Mouse (Mus musculus) CH12.LX (cell line): Measurements from ENCODE around the gene S1pr4. TPM values are rescaled to one million over a fixed set of nuclear protein-coding genes. Genes with fewer than 3 reads are reported as not detected.

ENCODE experiments used
- DNase-seq: peaks from one replicate; pipeline ENCODE4 v3.0.0-alpha.2; 2013; ENCODE audit errors: extremely low read depth
- H3K27ac ChIP-seq: 2 replicates; pipeline ENCODE4 v1.5.1; 2012; ENCODE audit warnings: low read depth, mild to moderate bottlenecking, control low read depth, moderate library complexity; ENCODE audit not compliant: insufficient read depth
- H3K27me3 ChIP-seq: replicated peaks from 2 replicates; pipeline ENCODE3; 2012; ENCODE audit warnings: inconsistent platforms
- H3K36me3 ChIP-seq, 2 experiments: replicated peaks in 1 of 2; 2 replicates each; pipeline versions ENCODE3 to v1.6.1; 2012; ENCODE audit warnings: inconsistent platforms in 1 of 2, low read length in 1 of 2, mild to moderate bottlenecking in 1 of 2, mixed read lengths in 1 of 2, moderate library complexity in 1 of 2; ENCODE audit not compliant: control insufficient read depth in 1 of 2, insufficient read depth in 1 of 2
- H3K4me1 ChIP-seq, 2 experiments: 2 replicates each; pipeline ENCODE4 v1.6.1; 2012; ENCODE audit warnings: inconsistent platforms in 1 of 2, moderate library complexity in 1 of 2; ENCODE audit not compliant: insufficient read depth in 2 of 2, control insufficient read depth in 1 of 2
- H3K4me2 ChIP-seq: 2 replicates; pipeline ENCODE4 v1.6.1; 2012; ENCODE audit warnings: low read depth, mild to moderate bottlenecking, control low read depth; ENCODE audit not compliant: poor library complexity, insufficient read depth, severe bottlenecking
- H3K4me3 ChIP-seq, 3 experiments: fragments of 150-350 bp in 1 of 3; sonication (generic) in 1 of 3; replicated peaks in 1 of 3; 2 replicates each; pipeline versions ENCODE3 to v1.5.1; 2011 to 2012; ENCODE audit warnings: low read depth in 2 of 3, low read length in 2 of 3, mild to moderate bottlenecking in 2 of 3, moderate library complexity in 2 of 3, control low read depth in 1 of 3, improper control_type of control experiment in 1 of 3, inconsistent platforms in 1 of 3, mixed read lengths in 1 of 3; ENCODE audit not compliant: poor library complexity in 1 of 3
- H3K79me2 ChIP-seq: replicated peaks from 2 replicates; pipeline ENCODE4 v1.6.1; 2012; ENCODE audit warnings: mild to moderate bottlenecking, moderate library complexity; ENCODE audit not compliant: control insufficient read depth, poor library complexity, insufficient read depth, severe bottlenecking; ENCODE audit errors: extremely low read depth
- H3K9ac ChIP-seq: 2 replicates; pipeline ENCODE4 v1.6.1; 2012; ENCODE audit warnings: low read depth, mild to moderate bottlenecking, control low read depth, moderate library complexity; ENCODE audit not compliant: insufficient read depth
- H3K9me3 ChIP-seq: replicated peaks from 2 replicates; pipeline ENCODE3; 2012; ENCODE audit warnings: low read length, inconsistent platforms, mixed read lengths
- CTCF ChIP-seq, 2 experiments: IDR thresholded peaks in 1 of 2; conservative IDR thresholded peaks in 1 of 2; 2 replicates each; pipeline ENCODE4 v1.5.1; 2011 to 2012; ENCODE audit warnings: low read depth in 2 of 2, low read length in 2 of 2, improper control_type of control experiment in 1 of 2, inconsistent platforms in 1 of 2, mild to moderate bottlenecking in 1 of 2, moderate library complexity in 1 of 2
- E2F4 ChIP-seq: IDR thresholded peaks from 2 replicates; pipeline ENCODE4 v1.6.1; 2011; ENCODE audit warnings: low read depth, low read length, improper control_type of control experiment; ENCODE audit not compliant: insufficient replicate concordance
- ELF1 ChIP-seq: IDR thresholded peaks from 2 replicates; pipeline ENCODE4 v1.6.1; 2014; ENCODE audit warnings: low read depth, mild to moderate bottlenecking, inconsistent platforms, low read length, improper control_type of control experiment
- EP300 ChIP-seq: IDR thresholded peaks from 2 replicates; pipeline ENCODE4 v1.6.1; 2011; ENCODE audit warnings: low read length, improper control_type of control experiment
- ETS1 ChIP-seq: conservative IDR thresholded peaks from 2 replicates; pipeline ENCODE4 v1.6.1; 2012; ENCODE audit warnings: low read depth, mild to moderate bottlenecking, inconsistent platforms, low read length, improper control_type of control experiment, moderate library complexity
- GABPA ChIP-seq: IDR thresholded peaks from 2 replicates; pipeline ENCODE4 v1.6.1; 2012; ENCODE audit warnings: low read depth, low read length, improper control_type of control experiment, inconsistent platforms; ENCODE audit not compliant: insufficient replicate concordance
- IRF4 ChIP-seq: IDR thresholded peaks from 2 replicates; pipeline ENCODE4 v1.6.1; 2014; ENCODE audit warnings: low read depth, mild to moderate bottlenecking, inconsistent platforms, low read length, improper control_type of control experiment
- JUND ChIP-seq: conservative IDR thresholded peaks from 2 replicates; pipeline ENCODE4 v1.6.1; 2011; ENCODE audit warnings: low read depth, low read length, improper control_type of control experiment
- KAT2A ChIP-seq: IDR thresholded peaks from 2 replicates; pipeline ENCODE4 v1.6.1; 2012; ENCODE audit warnings: low read length, improper control_type of control experiment, inconsistent platforms; ENCODE audit not compliant: insufficient replicate concordance
- MAFK ChIP-seq: IDR thresholded peaks from 2 replicates; pipeline ENCODE4 v1.6.1; 2011; ENCODE audit warnings: low read length, improper control_type of control experiment; ENCODE audit not compliant: insufficient replicate concordance
- MAX ChIP-seq: IDR thresholded peaks from 2 replicates; pipeline ENCODE4 v1.6.1; 2011; ENCODE audit warnings: low read length, improper control_type of control experiment
- MEF2A ChIP-seq: IDR thresholded peaks from 2 replicates; pipeline ENCODE4 v1.6.1; 2014; ENCODE audit warnings: low read depth, mild to moderate bottlenecking, inconsistent platforms, low read length, improper control_type of control experiment, borderline replicate concordance
- MYC ChIP-seq: IDR thresholded peaks from 2 replicates; pipeline ENCODE4 v1.6.1; 2011; ENCODE audit warnings: low read depth, mild to moderate bottlenecking, improper control_type of control experiment, low read length
- NRF1 ChIP-seq: IDR thresholded peaks from 2 replicates; pipeline ENCODE4 v1.6.1; 2014; ENCODE audit warnings: low read depth, mild to moderate bottlenecking, inconsistent platforms, low read length, improper control_type of control experiment, moderate library complexity
- POLR2A ChIP-seq: IDR thresholded peaks from 2 replicates; pipeline ENCODE4 v1.6.1; 2011; ENCODE audit warnings: low read depth, mild to moderate bottlenecking, improper control_type of control experiment, low read length
- RAD21 ChIP-seq: IDR thresholded peaks from 2 replicates; pipeline ENCODE4 v1.6.1; 2011; ENCODE audit warnings: low read depth, mild to moderate bottlenecking, low read length, improper control_type of control experiment, moderate library complexity
- SMC3 ChIP-seq: IDR thresholded peaks from 2 replicates; pipeline ENCODE4 v1.6.1; 2011; ENCODE audit warnings: low read depth, low read length, improper control_type of control experiment
- TCF12 ChIP-seq: IDR thresholded peaks from 2 replicates; pipeline ENCODE4 v1.6.1; 2014; ENCODE audit warnings: low read depth, mild to moderate bottlenecking, inconsistent platforms, low read length, improper control_type of control experiment
- UBTF ChIP-seq: IDR thresholded peaks from 2 replicates; pipeline ENCODE4 v1.6.1; 2012; ENCODE audit warnings: low read depth, mild to moderate bottlenecking, inconsistent platforms, low read length, improper control_type of control experiment, moderate library complexity
- USF1 ChIP-seq: IDR thresholded peaks from 2 replicates; pipeline ENCODE4 v1.6.1; 2014; ENCODE audit warnings: low read depth, mild to moderate bottlenecking, inconsistent platforms, low read length, improper control_type of control experiment
- USF2 ChIP-seq: conservative IDR thresholded peaks from 2 replicates; pipeline ENCODE4 v1.6.1; 2011; ENCODE audit warnings: low read depth, low read length, improper control_type of control experiment
- ZC3H11A ChIP-seq: IDR thresholded peaks from 2 replicates; pipeline ENCODE4 v1.6.1; 2012; ENCODE audit warnings: low read depth, mild to moderate bottlenecking, inconsistent platforms, low read length, improper control_type of control experiment
- ZKSCAN1 ChIP-seq: IDR thresholded peaks from 2 replicates; pipeline ENCODE4 v1.6.1; 2012; ENCODE audit warnings: low read depth, inconsistent platforms, low read length, improper control_type of control experiment, borderline replicate concordance
- ZMIZ1 ChIP-seq: IDR thresholded peaks from 2 replicates; pipeline ENCODE4 v1.6.1; 2012; ENCODE audit warnings: low read depth, mild to moderate bottlenecking, inconsistent platforms, low read length, improper control_type of control experiment
- ZNF384 ChIP-seq: IDR thresholded peaks from 2 replicates; pipeline ENCODE4 v1.6.1; 2012; ENCODE audit warnings: low read depth, low read length, improper control_type of control experiment, inconsistent platforms
- dilution Hi-C: fragments of 300-500 bp; cut with MboI; formaldehyde crosslinking; loops from 2 replicates; pipeline ENCODE4 v1.14.3; 2020; ENCODE audit warnings: low sequenced_read_pairs; ENCODE audit not compliant: extremely low pct_unique_long_range_greater_than_20kb, extremely low pct_ligation_motif_present
- in situ Hi-C: fragments of 300-500 bp; cut with MboI; formaldehyde crosslinking; loops from 3 replicates; pipeline ENCODE4 v1.14.3; 2019; ENCODE audit warnings: low sequenced_read_pairs, low pct_ligation_motif_present, low pct_unique_long_range_greater_than_20kb, mixed read lengths
- polyA plus RNA-seq: library from polyadenylated mRNA; unstranded; fragments of >175 nt; gene quantifications from 2 replicates; pipeline ENCODE4 v1.2.1, GENCODE M21; 2012; ENCODE audit warnings: low read depth; ENCODE audit not compliant: insufficient read length
- total RNA-seq, 2 experiments: library from RNA; depleted of rRNA; stranded (reverse); fragments of 300-350 nt in 1 of 2; fragments of >200 nt in 1 of 2; gene quantifications; 2 replicates each; pipeline ENCODE4 v1.2.3; 2012 to 2014

The S1pr4 gene
- total and polyA plus RNA-seq, 3 experiments, result 0.19 to 0.30 TPM; not detected in 1

DNA sequence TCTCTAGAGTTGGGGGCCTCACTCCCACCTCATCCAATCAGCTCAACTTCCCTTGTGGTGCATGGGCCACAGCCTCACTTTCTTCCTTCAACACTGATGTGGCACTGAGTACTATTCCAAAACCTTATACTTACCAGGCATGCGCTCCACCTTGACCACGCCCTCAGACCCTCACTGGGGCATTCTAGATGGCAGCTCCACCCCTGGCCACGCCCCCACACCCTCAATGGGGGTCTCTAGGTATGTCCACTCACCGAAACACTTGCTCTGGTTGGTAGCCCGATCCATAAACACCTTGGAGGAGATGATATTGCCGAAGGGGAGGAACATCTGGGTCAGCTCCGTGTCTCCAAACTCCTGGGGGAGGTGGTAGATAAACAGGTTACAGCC, 37.5 kb downstream of the S1pr4 start:
- TF ChIP-seq MYC, result no peak
- no peak for TF ChIP-seq ETS1
- no peak for TF ChIP-seq KAT2A
- TF ChIP-seq CTCF (conservative IDR thresholded peaks at IDR 0.05 in 1 of 2, IDR thresholded peaks at IDR 0.05 in 1 of 2; ENCODE audit: low read depth in 2 of 2, low read length in 2 of 2), result no peak
- TF ChIP-seq MAX, result no peak
- TF ChIP-seq ZMIZ1, result no peak
- TF ChIP-seq MEF2A, result no peak
- no peak for TF ChIP-seq EP300
- no peak for TF ChIP-seq GABPA
- TF ChIP-seq SMC3, result no peak
- TF ChIP-seq NRF1, result no peak
- TF ChIP-seq TCF12, result no peak
- TF ChIP-seq USF2, result no peak
- no peak for TF ChIP-seq ELF1
- H3K27me3 ChIP-seq, result peaks cover 94% of the 10 kb centered on the region

GRCm38 (mm10) chr10:81461673-81462414, 38.1 kb downstream of the S1pr4 start:
- Histone ChIP-seq H3K36me3 (no peaks in the 10 kb centered on the region), H3K4me2 (peak overlapping the region; percentile 29), H3K9ac (no peak overlapping the region), H3K4me3 (no peak overlapping the region), H3K79me2 (no peaks in the 10 kb centered on the region), H3K9me3 (peaks cover 1% of the 10 kb centered on the region), H3K4me1 (peaks cover 4 to 18% of the 10 kb centered on the region in 2 experiments; a peak in 3 of 4 replicates), H3K27me3 (peaks cover 93% of the 10 kb centered on the region), H3K27ac (no peak overlapping the region)
- no peak for DNase-seq
- TF ChIP-seq ZC3H11A, result no peak
- TF ChIP-seq POLR2A, result no peak
- no peak; the same call in 1 of the 2 replicates for TF ChIP-seq IRF4
- TF ChIP-seq JUND, result no peak
- no peak for TF ChIP-seq USF2
- no peak for TF ChIP-seq KAT2A
- TF ChIP-seq ZKSCAN1, result no peak
- TF ChIP-seq RAD21, result no peak
- TF ChIP-seq E2F4, result no peak
- no peak for TF ChIP-seq MAX
- no peak for TF ChIP-seq MAFK
- TF ChIP-seq USF1, result no peak
- no peak for TF ChIP-seq ZMIZ1
- TF ChIP-seq ZNF384, result no peak
- no peak for TF ChIP-seq UBTF
- in situ Hi-C loops, result no loop called here
- dilution Hi-C loops, result no loop called here

More for the DNA sequence above, 37.5 kb downstream of the S1pr4 start:
- H3K36me3 ChIP-seq, result no peaks in the 10 kb centered on the region
- dilution Hi-C loops, result no loop called here
- H3K9me3 ChIP-seq, result peaks cover 1% of the 10 kb centered on the region
- H3K9ac ChIP-seq, result no peak overlapping the region
- H3K4me2 ChIP-seq, result no peak overlapping the region
- H3K27ac ChIP-seq, result no peak overlapping the region
- H3K79me2 ChIP-seq, result no peaks in the 10 kb centered on the region
- no peak for DNase-seq
- H3K4me1 ChIP-seq, result peaks cover 4 to 18% of the 10 kb centered on the region in 2 experiments; a peak in 3 of 4 replicates
- H3K4me3 ChIP-seq, result no peak overlapping the region
- in situ Hi-C loops, result no loop called here
